Mouse (Mus musculus): ENCODE results near the gene Cwc25. TPM values are rescaled to one million over a fixed set of nuclear protein-coding genes. Genes with fewer than 3 reads are reported as not detected.

Gene Cwc25
- 11.1 and 11.8 TPM in 2 replicates for total RNA-seq (2015)
- total RNA-seq (2017): 21.0 and 22.4 TPM in 2 replicates

DNA sequence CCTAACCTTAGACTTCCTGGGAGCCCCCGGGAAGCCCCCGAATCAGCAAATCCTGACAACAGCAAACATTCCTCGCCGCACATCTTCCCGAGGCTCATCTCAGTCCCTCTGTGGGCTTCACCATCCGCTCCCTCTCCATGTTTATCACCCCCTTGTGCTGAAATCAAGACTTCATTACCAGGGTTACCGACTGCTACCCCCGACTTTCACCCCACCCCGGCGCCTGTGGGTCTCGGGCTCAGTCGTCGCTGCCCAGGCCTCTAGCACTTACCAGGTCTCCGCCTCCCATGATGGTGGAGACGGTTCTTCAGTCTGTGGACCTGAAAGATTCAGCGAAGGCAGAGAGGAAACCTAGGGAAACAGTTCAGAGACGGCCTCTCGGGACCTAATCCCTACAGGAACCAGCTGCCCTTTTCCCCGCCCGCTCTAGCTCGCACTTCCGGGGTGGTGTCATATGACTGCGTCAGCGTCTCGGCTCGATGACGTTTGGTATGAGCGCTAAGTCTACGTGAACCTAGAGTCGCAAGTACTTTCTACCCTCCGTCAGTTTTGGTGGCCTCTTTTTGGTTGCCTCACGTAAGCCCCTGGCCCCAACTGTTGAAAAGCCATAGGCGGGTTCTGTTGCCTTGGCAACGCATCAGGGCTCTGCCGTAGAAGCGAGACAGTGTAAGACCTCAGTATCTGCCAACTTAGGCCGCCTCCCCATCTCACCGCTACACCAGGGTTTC lies at the start of gene Cwc25:
TSS of gene Cwc25 (minus strand) at position 403 of the 728 bp plus-strand sequence.
- ATAC-seq (ENCODE audit: poor library complexity, severe bottlenecking): peak; percentile 99

DNA sequence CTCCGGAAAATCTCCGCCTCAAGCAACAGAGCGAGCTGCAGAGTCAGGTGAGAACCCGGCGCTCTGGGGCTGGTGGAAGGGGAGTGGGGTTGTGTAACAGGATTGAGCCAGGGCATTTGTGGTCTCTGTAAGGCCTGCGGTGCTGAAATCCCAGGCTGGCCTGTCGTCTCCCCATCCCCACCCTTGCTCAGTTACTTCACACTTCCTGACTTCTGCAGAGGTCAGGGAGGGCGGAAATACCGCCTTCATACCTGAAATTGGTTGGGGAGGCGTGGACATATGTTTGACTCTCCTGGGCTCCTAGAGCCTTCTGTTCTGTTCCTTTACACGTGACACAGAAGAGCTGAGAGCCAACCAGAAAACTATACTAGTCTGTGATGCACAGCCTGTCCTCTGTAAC lies 49.4 kb upstream of the Cwc25 start:
- ATAC-seq (ENCODE audit: poor library complexity, severe bottlenecking): peak; percentile 92

DNA sequence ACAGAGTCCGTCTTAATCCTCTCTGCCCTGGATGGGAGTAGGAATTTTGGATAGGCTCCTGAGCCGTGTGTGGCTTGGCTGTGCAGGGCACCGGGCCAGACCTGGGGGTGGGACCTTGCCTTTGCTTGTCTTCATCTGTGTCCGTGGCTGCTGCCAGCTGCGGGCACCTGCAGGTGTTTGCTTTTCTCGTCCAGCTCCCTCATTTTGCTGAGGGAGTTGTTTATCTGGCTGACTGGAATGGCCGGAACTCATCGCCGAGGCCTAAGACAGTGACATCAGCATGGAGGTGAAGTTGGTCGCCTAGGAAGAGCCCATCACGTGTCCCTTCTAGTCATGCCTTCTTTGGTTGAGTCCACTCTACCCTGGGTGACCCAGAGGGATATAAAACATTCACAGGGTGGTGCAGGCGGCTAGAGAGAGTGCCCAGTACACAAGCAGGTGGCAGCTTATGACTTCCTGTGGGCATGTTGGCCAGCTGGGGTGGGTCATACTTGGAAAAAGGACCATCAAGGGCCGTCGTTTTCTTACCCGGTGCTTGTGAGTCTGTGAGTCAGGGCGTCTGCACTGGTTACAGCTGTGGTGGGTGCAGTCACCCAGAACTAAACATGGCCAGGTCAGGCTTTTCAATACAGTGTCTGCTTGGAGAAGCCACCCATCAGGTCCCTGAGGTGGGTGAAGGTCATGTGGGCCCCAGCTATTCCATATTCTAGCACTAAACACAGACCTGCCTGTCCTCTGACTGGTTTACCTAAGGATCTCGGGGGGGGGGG lies 47.6 kb upstream of the Cwc25 start:
- no peak for ATAC-seq (ENCODE audit: poor library complexity, severe bottlenecking)

DNA sequence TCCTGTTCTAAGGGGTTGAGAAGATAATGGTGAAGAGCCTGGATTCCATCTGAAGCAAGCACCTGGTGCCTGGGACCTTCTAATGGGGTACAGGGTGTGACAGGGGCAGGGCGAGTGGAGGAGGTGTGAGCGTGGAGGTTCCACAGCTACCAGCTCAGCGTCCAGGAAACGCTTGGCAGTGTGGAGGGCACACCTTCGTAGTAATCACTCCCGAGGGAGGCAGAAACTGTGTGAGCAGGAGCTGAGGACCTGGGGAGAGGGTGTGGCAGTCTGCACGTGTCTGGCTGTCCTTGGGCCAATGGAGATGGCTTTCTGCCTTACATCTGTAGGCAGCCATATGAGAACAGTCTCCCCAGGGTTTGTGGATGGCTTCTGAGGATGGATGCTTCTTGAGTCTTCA lies 46.7 kb upstream of the Cwc25 start:
- no peak for ATAC-seq (ENCODE audit: poor library complexity, severe bottlenecking)

DNA sequence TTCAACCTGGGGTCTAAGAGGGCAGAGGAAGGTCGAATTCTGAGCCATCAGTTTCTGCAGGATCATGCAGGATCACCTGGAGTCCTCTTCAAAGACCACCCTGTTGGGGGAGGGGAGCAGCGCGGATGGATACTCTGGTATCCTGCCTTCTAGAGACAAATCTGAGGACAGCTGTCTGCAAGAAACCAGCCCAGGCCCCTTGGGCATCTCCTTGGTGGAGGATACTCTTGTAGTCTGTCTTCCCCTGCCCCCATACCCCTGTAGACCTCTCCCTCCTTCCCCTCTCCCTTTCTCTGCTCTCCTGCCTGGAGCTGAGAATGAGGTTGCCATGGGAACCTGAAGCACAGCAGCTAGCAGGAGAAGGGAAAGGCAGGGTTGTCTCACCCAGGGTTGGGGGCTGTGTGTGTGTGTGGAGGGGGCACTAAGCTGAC lies 46.1 kb upstream of the Cwc25 start:
- ATAC-seq (ENCODE audit: poor library complexity, severe bottlenecking): no peak

DNA sequence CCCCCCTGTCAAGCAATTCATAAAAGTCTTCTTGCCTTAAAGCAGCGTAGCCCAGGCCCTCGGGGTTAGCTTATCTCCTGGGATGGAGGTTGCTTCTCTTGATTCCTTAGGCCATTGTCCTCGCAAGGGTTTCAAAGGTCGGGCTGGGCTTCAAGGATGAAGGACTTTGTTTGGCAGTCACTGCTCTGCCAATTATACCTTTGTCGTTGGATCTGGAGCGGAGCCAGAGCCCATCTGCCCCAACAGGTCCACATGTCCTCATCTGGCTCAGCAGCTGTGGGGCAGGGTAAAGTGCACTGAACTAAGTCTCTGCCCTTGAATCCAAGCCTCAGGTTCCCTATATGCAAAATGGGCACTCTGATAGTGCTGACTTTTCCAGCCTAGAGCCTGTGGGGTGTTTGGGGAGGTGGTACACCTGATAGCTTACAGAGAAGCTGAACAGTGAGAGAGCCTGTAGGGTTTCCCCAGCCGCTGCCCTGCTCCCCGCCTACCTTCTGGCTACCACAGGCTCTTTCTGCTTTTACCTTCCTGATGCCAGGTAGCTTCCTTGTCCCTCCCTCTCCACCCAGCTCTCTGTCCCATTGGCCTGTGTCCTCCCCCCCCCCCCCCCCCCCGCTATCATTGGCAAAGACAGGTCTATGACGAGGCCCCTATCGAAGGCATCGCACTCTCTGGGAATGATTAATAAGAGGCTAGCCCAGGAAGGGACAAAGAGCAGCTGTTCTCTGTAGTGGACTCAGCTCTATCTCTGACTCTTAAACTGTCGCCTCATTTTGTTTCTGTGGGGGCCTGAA lies 45.4 kb upstream of the Cwc25 start:
- no peak for ATAC-seq (ENCODE audit: poor library complexity, severe bottlenecking)

DNA sequence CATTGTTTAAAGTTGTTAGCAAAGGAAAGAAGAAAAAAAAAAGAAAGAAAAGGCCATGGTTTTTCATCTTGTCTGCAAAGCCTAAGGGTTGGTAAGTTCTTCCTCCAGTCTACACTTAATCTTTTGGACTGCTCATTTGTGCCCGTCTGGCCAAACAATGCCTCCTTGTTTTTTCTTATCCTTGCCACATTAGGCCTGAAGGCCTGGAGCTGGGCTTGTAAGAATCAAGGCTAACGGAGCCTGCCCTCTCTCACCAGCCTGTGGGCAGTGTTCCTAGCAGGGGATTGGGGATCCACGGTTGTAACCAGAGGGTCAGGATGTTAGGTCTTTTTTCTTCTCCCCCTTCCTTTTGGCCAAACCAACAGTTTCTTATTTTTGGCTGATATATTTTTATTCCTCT lies 44.6 kb upstream of the Cwc25 start:
- ATAC-seq (ENCODE audit: poor library complexity, severe bottlenecking): no peak

DNA sequence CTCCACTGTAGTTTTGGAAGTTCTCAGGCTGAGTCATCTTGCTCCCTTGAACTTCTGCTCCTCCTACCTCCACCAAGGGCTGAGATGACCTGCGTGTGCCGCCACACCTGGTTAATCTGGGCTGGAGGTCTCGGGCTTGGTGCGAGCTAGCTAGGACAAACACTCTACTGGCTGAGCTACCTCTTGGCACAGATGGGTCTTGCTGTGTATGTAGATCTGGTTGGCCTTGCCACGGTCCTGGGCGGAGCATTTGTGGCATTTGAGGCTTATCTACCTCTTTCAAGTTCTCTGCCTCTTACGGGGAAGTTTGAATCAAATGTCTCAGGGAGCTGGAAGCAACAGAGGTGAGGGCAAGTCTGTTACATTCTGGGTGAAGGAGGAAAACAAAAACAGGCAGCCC lies 44.0 kb upstream of the Cwc25 start:
- ATAC-seq (ENCODE audit: poor library complexity, severe bottlenecking): peak; percentile 25

DNA sequence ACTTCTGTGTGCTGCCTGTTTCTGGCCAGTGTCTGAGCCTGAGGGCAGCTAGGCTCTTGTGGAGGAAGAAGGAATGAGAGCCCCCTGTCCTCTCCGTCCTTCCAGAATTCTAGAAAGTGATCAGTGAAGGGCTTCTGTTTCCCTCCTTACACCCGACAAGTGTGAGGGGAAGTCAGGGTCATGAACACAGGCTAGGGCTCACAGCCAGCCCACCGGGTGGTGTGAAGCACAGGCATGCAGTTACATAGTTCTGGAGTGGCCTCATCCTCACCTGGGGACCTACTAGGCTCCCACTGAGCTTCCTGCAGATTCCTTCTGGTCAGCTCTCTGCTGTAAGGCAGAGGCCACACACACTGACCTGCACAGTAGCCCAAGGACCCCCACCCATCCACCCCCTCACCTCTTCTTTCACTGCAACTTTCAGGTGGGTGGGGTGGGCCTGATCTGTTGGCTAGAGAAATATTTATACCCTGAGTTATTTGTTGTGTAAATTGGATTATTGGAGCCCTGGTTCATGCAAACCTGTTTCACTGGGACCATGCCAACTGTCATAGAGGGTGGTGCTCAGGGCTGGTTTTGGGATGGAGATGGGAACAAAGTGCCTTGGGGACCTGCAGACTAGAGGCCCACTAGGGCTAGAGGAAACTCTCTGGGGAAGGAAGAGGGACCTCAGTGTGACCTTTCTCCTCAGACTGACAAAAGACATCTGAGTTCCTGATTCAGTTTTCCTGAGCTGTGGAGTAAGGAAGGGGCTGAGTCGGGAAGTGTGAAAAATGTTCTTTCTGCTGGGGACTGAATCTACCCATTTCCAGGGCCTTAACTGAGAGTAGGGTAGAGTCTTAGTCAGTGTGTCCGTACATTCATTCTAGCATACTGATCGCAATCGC lies 43.1 kb upstream of the Cwc25 start:
- no peak for ATAC-seq (ENCODE audit: poor library complexity, severe bottlenecking)

DNA sequence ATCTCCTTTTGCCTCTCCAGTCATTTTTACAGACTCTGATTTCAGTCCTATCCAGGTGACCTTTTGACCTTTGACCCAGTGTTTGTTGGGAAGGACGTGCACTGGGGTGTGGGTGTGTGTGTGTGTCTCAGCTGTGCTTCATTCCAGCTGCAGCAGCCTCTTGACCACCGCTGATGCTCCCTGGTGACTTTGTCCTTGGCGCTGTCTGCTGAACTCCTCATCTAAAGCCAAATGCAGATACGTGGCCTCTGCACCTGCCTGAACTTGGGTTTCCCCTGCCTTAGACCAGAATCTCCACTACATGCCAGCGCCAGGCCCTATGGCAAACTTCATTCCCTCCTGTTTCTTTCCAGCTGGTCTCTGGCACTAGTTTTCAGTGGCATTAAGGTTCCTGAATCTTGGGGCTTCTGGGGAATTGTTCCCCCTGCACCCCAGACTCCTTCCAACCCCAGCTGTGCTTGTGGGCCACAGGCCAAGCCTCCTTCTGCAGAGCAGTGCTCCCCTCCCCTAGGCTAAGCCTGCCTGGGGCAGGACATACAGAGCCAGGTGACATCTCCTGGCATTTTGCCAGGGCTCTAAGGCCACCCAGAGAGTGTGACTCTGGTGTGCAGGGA lies 42.4 kb upstream of the Cwc25 start:
- no peak for ATAC-seq (ENCODE audit: poor library complexity, severe bottlenecking)

DNA sequence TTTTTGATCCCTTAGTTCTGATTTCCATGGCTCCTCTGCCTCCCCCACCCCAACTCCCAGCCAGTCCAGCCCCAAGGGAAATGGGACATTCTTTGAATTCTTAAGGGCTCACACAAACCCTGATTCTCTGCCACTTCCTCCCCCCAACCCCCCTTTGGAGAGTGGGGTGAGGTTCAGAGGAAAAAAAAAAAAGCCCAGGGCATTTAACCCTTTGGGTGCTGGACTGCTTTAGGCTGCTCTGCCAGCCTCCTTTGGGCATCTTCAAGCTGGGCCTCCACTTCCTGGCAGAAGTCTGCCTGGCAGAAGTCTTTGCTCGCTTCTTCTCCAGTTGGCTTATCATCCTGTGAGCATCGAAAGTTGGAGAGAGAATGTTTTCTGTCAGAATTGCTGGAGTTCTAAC lies 41.7 kb upstream of the Cwc25 start:
- no peak for ATAC-seq (ENCODE audit: poor library complexity, severe bottlenecking)

DNA sequence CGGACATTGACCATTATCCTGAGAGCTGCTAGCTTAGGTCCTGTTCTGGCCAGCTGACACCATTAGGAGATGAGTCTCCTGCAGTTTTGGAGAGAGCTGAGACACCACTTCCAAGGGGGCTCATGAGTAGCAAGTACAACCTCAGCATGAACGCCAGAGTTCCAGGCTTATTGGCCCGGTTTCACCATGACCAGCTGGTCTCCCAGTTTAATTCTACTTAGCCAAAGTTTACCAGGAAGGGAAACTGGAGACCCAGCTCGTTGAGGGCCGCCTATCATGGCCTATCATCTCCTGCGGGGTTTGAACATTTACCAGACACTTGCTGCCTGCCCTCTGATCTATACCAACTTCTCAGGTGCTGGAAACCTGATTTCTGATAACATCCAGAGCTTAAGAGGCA lies 41.3 kb upstream of the Cwc25 start:
- no peak for ATAC-seq (ENCODE audit: poor library complexity, severe bottlenecking)

DNA sequence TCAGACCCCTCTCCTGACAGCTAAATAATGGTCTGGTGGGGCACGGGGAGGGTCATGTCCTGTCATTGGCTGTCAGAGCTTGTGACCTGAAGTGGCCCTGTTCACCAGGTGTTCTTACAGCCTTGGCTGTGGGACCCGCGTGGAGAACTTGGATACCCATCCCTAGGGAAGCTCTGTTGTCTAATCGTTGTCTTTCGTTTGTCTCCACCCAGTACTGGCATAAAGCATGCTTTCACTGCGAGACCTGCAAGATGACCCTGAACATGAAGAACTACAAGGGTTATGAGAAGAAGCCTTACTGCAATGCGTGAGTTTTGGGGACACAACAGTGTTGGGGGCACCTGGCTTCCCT lies 40.2 kb upstream of the Cwc25 start:
- ATAC-seq (ENCODE audit: poor library complexity, severe bottlenecking): no peak

DNA sequence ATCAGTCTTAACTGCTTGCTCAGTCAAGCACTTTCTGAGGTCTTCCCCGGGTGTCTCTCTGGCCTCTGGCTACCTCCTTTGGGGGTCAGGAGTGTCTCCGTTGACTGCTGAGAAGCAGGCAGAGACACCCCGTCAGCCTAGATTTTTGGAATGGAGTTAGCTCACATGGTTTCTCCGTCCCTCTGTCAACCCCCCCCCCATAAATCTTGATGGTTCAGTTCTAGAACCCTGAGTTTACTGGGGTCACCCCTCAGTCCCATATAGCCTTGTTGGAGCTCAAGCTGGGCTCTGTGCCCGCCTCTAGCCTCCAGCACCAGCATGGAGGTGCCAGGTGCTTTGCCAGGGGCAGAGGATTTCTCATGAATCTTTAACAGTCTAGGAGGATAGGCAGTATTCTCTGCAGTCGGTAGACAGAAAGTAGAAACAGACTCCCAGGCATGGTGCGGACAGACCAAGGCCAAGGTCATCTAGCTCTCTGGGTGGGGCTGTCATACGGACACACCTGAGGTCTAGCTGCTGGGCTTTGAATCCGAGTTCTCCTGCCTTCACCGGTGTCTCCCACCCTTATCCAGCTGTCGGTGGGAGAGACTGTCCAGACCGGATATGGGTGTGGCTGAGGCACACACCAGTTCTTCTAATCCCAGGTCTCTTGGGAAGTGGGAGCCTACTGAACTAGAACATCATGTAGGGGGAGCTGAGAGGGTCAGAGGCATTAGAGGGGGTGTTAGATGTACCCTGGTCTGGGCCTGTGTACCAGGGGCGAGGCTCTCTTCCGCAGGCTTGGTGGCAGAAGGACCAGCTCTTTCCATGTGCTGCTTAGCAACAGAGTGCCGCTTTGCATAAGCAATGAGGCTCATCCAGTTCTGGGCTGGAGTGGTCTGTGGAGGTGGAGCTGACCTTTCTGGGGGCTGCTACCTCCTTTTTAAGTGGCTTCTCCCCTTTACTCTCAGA lies 39.6 kb upstream of the Cwc25 start:
- no peak for ATAC-seq (ENCODE audit: poor library complexity, severe bottlenecking)

DNA sequence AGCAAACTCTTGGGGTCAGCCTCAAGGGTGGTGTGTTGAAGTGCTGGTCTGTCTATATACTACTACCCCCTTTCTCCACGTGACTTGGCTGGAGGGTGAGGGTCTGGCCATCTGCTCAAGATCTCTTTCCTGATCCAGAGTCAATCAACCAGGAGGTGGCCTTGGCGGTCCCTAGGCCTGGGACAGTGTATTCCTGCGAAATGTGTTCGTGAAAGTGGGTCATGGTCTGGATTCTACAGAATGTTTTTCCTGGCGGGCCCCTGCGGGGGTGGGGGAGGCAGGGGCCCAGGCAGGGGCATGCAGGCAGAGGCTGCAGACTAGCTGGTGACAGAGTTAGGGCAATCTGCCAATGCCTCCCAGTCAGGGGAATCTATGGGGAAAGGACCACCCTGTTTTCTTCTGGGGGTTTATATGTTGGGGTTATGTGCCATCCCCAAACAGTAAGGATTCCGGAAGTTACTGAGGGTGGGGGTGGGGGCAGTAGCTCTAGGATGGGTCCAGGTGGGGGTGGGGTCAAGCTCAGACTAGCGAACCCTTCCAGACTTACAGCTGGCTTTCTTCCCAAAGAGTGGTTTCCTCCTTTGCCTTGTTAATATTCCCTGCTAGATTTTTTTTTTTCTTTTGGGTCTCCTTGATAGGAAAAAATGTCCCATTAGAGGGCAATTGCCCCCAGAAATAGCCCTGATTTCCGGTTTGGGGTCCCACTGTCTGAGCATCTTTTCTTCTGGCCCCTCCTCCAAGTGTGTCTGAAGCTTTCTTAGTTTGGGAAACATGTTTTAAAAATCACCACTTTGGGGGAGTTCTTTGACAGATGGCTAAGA lies 38.7 kb upstream of the Cwc25 start:
- ATAC-seq (ENCODE audit: poor library complexity, severe bottlenecking): no peak

DNA sequence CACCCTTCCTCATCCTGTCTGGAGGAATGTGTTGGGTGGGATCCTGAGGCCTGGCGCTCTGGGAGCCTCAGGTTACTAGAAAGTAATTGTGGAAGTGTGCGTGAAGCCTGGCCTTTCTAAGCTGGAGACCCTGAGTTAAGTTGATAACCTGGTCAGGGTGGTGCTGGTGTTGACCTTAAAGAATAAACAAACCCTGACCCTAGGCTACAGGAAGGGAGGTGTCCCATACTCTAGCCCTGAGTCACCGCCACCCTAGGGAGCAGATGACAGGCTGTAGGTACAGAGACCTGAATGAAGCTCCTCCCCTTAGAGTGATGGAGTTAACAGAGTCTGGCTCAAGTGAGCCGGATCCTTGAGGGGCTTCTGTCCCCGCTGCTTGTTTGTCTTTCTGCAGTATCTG lies 37.5 kb upstream of the Cwc25 start:
- ATAC-seq (ENCODE audit: poor library complexity, severe bottlenecking): no peak

DNA sequence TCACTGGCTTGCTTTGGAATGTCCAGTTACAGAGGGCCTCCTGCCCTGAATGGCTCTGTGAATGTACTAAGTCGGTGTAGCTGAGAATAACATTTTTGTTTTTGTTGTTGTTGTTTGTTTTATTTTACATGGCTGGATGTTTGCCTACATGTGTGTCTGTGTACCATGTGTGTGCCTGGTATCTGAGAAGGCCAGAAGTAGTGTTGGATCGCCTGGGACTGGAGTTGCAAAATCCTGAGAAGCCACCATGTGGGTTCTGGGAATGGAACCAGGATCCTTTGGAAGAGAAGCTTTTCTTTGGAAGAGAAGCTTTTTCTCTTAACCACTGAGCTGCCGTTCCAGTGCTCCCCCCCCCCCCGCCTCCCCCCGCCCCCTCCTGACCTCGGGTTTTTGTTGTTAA lies 36.1 kb upstream of the Cwc25 start:
- no peak for ATAC-seq (ENCODE audit: poor library complexity, severe bottlenecking)

DNA sequence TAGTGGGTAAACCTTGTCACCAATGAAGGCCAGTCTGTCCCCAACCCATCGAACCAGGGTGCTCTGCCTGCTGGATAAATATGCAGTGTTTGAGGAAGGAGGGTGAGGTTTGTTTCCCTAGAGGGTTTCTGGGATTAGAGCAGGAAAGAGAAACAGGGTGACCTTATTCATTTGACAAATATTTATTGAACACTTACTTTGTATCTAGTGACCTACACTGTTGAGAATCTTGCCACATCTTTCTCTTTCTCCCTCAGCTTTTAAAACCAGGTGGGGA lies 35.8 kb upstream of the Cwc25 start:
- ATAC-seq (ENCODE audit: poor library complexity, severe bottlenecking): no peak
